Mouse (Mus musculus) heart, embryonic 11.5 days (tissue): ENCODE measurements at regions not wholly inside any gene's neighbourhood (a gene's known extent, or its start where the extent isn't known, plus 50 kb on each side); places are given as distances from the start of the nearest gene placed in this dataset.

Experiments
- ATAC-seq: fragments of 200-750 bp; cut with Nextera tagmentation; replicated peaks from 2 replicates; pipeline ENCODE4 v1.8.0; 2017; ENCODE audit warnings: moderate library complexity; ENCODE audit not compliant: insufficient number of reproducible peaks, low FRiP score, low TSS enrichment
- H3K27ac ChIP-seq: fragments of 300-500 bp; sonication (generic); 2 replicates; pipeline ENCODE4 v1.5.1; 2014; ENCODE audit warnings: mild to moderate bottlenecking, low read depth, low read length
- H3K27me3 ChIP-seq: fragments of 300-500 bp; sonication (generic); 2 replicates; pipeline ENCODE4 v1.6.1; 2014; ENCODE audit warnings: mild to moderate bottlenecking, low read length, mixed read lengths; ENCODE audit not compliant: control insufficient read depth, insufficient read depth
- H3K36me3 ChIP-seq: fragments of 300-500 bp; sonication (generic); 2 replicates; pipeline ENCODE4 v1.6.1; 2014; ENCODE audit warnings: mild to moderate bottlenecking, low read length, moderate library complexity, mixed read lengths; ENCODE audit not compliant: control insufficient read depth, insufficient read depth
- H3K4me1 ChIP-seq: fragments of 300-500 bp; sonication (generic); 2 replicates; pipeline ENCODE4 v1.6.1; 2014; ENCODE audit warnings: low read length; ENCODE audit not compliant: control insufficient read depth, insufficient read depth
- H3K4me2 ChIP-seq: fragments of 300-500 bp; sonication (generic); 2 replicates; pipeline ENCODE4 v1.6.1; 2014; ENCODE audit warnings: mild to moderate bottlenecking, moderate library complexity
- H3K4me3 ChIP-seq: fragments of 300-500 bp; sonication (generic); 2 replicates; pipeline ENCODE4 v1.5.1; 2014; ENCODE audit warnings: low read depth, low read length
- H3K9ac ChIP-seq: fragments of 300-500 bp; sonication (generic); 2 replicates; pipeline ENCODE4 v1.6.1; 2014; ENCODE audit warnings: mild to moderate bottlenecking, low read depth, low read length, moderate library complexity
- H3K9me3 ChIP-seq: fragments of 300-500 bp; sonication (generic); replicated peaks from 2 replicates; pipeline ENCODE4 v1.6.1; 2016; ENCODE audit warnings: low read length; ENCODE audit not compliant: control insufficient read depth
- WGBS: fragments of 180-500 bp; shearing (Covaris S2); extraction: QIAGEN DNeasy Blood & Tissue Kit; methylation state at CpG from one replicate; pipeline ENCODE4 v1.1.7; 2014; ENCODE audit not compliant: insufficient replicate concordance; 5-methylcytosine and 5-hydroxymethylcytosine counted together

DNA sequence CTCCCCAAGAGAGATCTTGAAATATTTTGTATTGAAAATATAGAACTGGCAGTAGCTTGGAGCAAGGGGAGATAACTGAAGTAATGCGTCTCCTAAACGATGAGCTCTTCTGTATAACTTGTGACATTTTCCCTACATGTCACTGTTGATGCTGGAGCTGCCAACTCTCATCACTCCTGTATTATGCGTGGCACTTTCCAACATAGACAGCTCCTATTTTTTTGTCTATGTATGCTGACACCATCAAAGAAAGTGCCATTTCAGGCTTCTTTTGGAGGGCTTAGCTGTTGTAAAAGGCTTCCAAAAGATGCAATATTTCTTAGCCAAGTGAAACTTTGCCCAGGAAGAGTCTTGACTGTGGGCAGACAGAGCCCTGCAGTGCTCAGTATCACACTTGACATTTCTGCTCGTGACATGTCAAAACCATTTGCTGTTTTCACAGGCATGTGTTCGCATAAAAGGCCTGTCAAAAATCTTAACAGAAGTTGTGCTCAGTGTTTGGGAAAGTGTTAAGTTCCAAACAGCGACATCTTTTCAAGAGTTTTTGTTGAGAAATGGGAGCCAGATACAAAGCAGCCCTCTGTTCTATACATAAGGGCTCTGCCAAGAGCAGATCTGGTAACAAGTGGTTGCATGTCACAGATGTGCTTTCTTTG, 53.6 kb upstream of the Otol1 start:
- H3K4me1 ChIP-seq: no peaks in the 10 kb centered on the region
- no peaks in the 10 kb centered on the region for H3K27me3 ChIP-seq
- no peak for ATAC-seq
- no peak overlapping the region for H3K4me3 ChIP-seq
- H3K9me3 ChIP-seq: no peaks in the 10 kb centered on the region
- H3K9ac ChIP-seq: no peak overlapping the region
- no peak overlapping the region for H3K27ac ChIP-seq
- 66% methylated on average over 6 of the region's 6 CpGs for WGBS
- no peaks in the 10 kb centered on the region for H3K36me3 ChIP-seq
- H3K4me2 ChIP-seq: no peak overlapping the region

DNA sequence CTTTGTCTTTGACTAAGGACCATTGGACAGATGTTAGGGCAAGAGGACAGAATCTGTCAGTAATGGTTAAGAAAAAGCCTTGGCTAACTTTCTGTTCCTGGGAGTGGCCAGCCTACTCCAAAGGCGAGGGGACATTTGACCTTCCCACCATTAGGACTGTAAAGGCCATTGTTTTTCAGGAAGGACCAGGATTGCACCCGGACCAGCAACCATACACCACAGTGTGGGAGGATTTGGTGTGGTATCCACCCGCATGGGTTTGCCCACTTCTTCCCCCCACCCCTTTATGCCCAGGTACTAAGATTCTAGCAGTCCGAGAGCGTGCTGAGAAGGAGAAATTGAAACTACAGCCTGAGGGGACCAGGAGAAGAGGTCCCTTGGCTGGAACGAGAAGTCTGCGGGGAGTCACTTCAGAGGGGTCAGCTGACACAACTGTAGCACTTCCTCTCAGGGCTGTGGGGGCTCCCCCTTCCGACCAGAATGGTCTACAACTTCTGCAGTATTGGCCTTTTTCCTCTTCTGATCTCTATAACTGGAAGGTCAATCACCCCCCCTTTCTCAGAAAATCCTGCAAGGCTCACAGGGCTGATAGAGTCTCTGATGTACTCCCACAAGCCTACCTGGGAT, 63.2 kb upstream of the Sptssb start:
- H3K27ac ChIP-seq: no peak overlapping the region
- no peak for ATAC-seq
- WGBS: 74% methylated on average over 8 of the region's 8 CpGs

DNA sequence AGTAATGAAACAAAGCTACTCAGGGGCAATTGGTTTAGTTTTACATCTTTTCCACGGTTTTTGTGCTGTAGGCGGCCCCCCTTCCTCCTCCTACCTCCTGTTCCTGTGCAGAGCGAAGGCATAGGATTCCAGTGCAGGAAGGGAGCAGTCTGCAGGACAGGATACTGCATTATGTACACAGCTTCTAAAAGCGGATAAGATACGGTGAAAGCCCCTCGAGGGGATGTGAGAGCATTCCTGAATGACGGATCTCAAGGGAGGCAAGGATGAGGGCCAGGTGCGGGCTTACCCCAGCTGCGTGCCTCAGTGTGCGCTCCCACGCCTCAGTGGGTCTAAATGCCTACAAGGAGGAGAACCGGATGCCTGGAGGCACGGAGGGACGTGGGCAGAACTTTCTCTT, 53.1 kb upstream of the Sptssb start:
- no peaks in the 10 kb centered on the region for H3K27me3 ChIP-seq
- peak overlapping the region; percentile 29 for H3K27ac ChIP-seq
- H3K36me3 ChIP-seq: no peaks in the 10 kb centered on the region
- 0 out of 2 replicates have a peak overlapping the region, but pooled peaks have one; percentile 52 for H3K9ac ChIP-seq
- peak overlapping the region; percentile 45 for H3K4me2 ChIP-seq
- no peaks in the 10 kb centered on the region for H3K9me3 ChIP-seq
- WGBS: 25% methylated on average over 14 of the region's 14 CpGs
- H3K4me3 ChIP-seq: no peak overlapping the region
- ATAC-seq: peak; percentile 67; the same call in 1 of the 2 replicates
- no peaks in the 10 kb centered on the region; the same call in 1 of the 2 replicates for H3K4me1 ChIP-seq

More for the DNA sequence above, 63.2 kb upstream of the Sptssb start:
- no peaks in the 10 kb centered on the region for H3K4me1 ChIP-seq
- no peaks in the 10 kb centered on the region for H3K9me3 ChIP-seq
- no peak overlapping the region for H3K4me2 ChIP-seq
- H3K9ac ChIP-seq: no peak overlapping the region
- H3K36me3 ChIP-seq: no peaks in the 10 kb centered on the region
- H3K27me3 ChIP-seq: no peaks in the 10 kb centered on the region
- no peak overlapping the region for H3K4me3 ChIP-seq

DNA sequence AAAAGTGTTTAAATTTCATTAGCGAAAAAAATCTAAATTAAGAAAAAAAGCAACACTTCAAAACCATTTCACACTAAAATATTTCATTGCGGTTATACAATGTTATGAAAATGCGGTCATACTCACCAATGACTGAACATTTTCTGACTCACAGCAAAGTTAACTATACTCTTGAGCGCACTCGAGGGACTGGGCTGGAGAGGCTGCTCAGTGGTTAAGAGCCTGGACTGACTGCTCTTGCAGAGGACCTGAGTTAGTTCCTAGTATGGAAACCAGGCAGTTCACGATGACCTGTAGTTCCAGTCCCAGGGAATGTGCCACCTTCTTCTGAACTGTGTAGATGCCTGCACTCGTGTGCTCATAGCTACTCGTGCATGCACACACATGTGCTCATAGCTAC, 50.3 kb upstream of the Sptssb start:
- Histone ChIP-seq H3K36me3 (no peaks in the 10 kb centered on the region), H3K9me3 (no peaks in the 10 kb centered on the region), H3K9ac (no peak overlapping the region), H3K27me3 (no peaks in the 10 kb centered on the region), H3K27ac (no peak overlapping the region), H3K4me1 (no peaks in the 10 kb centered on the region; the same call in 1 of the 2 replicates), H3K4me3 (no peak overlapping the region), H3K4me2 (no peak overlapping the region)
- WGBS: 86% methylated on average over 8 of the region's 8 CpGs
- no peak for ATAC-seq
